Mouse (Mus musculus): ENCODE measurements at regions not wholly inside any gene's neighbourhood (a gene's known extent, or its start where the extent isn't known, plus 50 kb on each side); places are given as distances from the start of the nearest gene placed in this dataset.

GRCm38 (mm10) chr5:52309317-52310060 is 54.1 kb upstream of the Sod3 start:
- Histone ChIP-seq H3K27me3 (ENCODE audit: control insufficient read depth, insufficient read depth, low read length) (no peaks in the 10 kb centered on the region), H3K4me3 (ENCODE audit: control insufficient read depth, low read depth, low read length) (no peak overlapping the region), H3K36me3 (ENCODE audit: control insufficient read depth, insufficient read depth, low read length) (no peaks in the 10 kb centered on the region), H3K4me1 (ENCODE audit: control insufficient read depth, insufficient read depth, low read length) (peaks cover 2% of the 10 kb centered on the region; the same call in 1 of the 2 replicates), H3K27ac (ENCODE audit: control insufficient read depth, insufficient read depth, low read depth, low read length) (no peak overlapping the region)
- TF ChIP-seq CTCF (IDR thresholded peaks at IDR 0.05; ENCODE audit: control insufficient read depth, insufficient read depth, insufficient replicate concordance, low read depth, low read length) (no peak), POLR2A (IDR thresholded peaks at IDR 0.05; ENCODE audit: control insufficient read depth, low read depth, low read length) (no peak)

- no peaks in the 10 kb centered on the region for H3K36me3 ChIP-seq (ENCODE audit: control insufficient read depth, insufficient read depth, low read length)
- no peaks in the 10 kb centered on the region for H3K4me1 ChIP-seq (ENCODE audit: control insufficient read depth, insufficient read depth, low read length)
- H3K27me3 ChIP-seq (ENCODE audit: control insufficient read depth, insufficient read depth, low read length) = no peaks in the 10 kb centered on the region
- no peak overlapping the region for H3K4me3 ChIP-seq (ENCODE audit: control insufficient read depth, low read depth, low read length)
- no peak for TF ChIP-seq CTCF (IDR thresholded peaks at IDR 0.05; ENCODE audit: control insufficient read depth, insufficient read depth, insufficient replicate concordance, low read depth, low read length)
- H3K27ac ChIP-seq (ENCODE audit: control insufficient read depth, insufficient read depth, low read depth, low read length) = no peak overlapping the region
Observed at GRCm38 (mm10) chr5:52296303-52296702, 67.3 kb upstream of the Sod3 start.

GRCm38 (mm10) chr5:52294466-52294865 is 69.1 kb upstream of the Sod3 start:
- no peaks in the 10 kb centered on the region for H3K4me1 ChIP-seq (ENCODE audit: control insufficient read depth, insufficient read depth, low read length)
- H3K4me3 ChIP-seq (ENCODE audit: control insufficient read depth, low read depth, low read length) = no peak overlapping the region
- TF ChIP-seq POLR2A (IDR thresholded peaks at IDR 0.05; ENCODE audit: control insufficient read depth, low read depth, low read length) (no peak), CTCF (IDR thresholded peaks at IDR 0.05; ENCODE audit: control insufficient read depth, insufficient read depth, insufficient replicate concordance, low read depth, low read length) (no peak)
- no peak overlapping the region for H3K27ac ChIP-seq (ENCODE audit: control insufficient read depth, insufficient read depth, low read depth, low read length)
- no peaks in the 10 kb centered on the region for H3K36me3 ChIP-seq (ENCODE audit: control insufficient read depth, insufficient read depth, low read length)
- H3K27me3 ChIP-seq (ENCODE audit: control insufficient read depth, insufficient read depth, low read length) = no peaks in the 10 kb centered on the region

GRCm38 (mm10) chr5:52288319-52288718 is 75.3 kb upstream of the Sod3 start:
- no peaks in the 10 kb centered on the region for H3K27me3 ChIP-seq (ENCODE audit: control insufficient read depth, insufficient read depth, low read length)
- TF ChIP-seq CTCF (IDR thresholded peaks at IDR 0.05; ENCODE audit: control insufficient read depth, insufficient read depth, insufficient replicate concordance, low read depth, low read length) = no peak
- no peak for TF ChIP-seq POLR2A (IDR thresholded peaks at IDR 0.05; ENCODE audit: control insufficient read depth, low read depth, low read length)
- H3K36me3 ChIP-seq (ENCODE audit: control insufficient read depth, insufficient read depth, low read length) = no peaks in the 10 kb centered on the region
- no peak overlapping the region for H3K4me3 ChIP-seq (ENCODE audit: control insufficient read depth, low read depth, low read length)
- H3K27ac ChIP-seq (ENCODE audit: control insufficient read depth, insufficient read depth, low read depth, low read length) = no peak overlapping the region
- H3K4me1 ChIP-seq (ENCODE audit: control insufficient read depth, insufficient read depth, low read length) = no peaks in the 10 kb centered on the region

- H3K27me3 ChIP-seq (ENCODE audit: control insufficient read depth, insufficient read depth, low read length) = no peaks in the 10 kb centered on the region
- H3K27ac ChIP-seq (ENCODE audit: control insufficient read depth, insufficient read depth, low read depth, low read length) = no peak overlapping the region
- H3K4me1 ChIP-seq (ENCODE audit: control insufficient read depth, insufficient read depth, low read length) = no peaks in the 10 kb centered on the region
- peak overlapping the region; percentile 50; the same call in 1 of the 2 replicates for H3K4me3 ChIP-seq (ENCODE audit: control insufficient read depth, low read depth, low read length)
- no peaks in the 10 kb centered on the region for H3K36me3 ChIP-seq (ENCODE audit: control insufficient read depth, insufficient read depth, low read length)
- no peak for TF ChIP-seq CTCF (IDR thresholded peaks at IDR 0.05; ENCODE audit: control insufficient read depth, insufficient read depth, insufficient replicate concordance, low read depth, low read length)
- TF ChIP-seq POLR2A (IDR thresholded peaks at IDR 0.05; ENCODE audit: control insufficient read depth, low read depth, low read length) = no peak
Observed at GRCm38 (mm10) chr5:52280871-52281270, 82.7 kb upstream of the Sod3 start.

GRCm38 (mm10) chr5:52278111-52278510 is 85.5 kb upstream of the Sod3 start:
- no peaks in the 10 kb centered on the region for H3K36me3 ChIP-seq (ENCODE audit: control insufficient read depth, insufficient read depth, low read length)
- H3K4me3 ChIP-seq (ENCODE audit: control insufficient read depth, low read depth, low read length) = no peak overlapping the region
- H3K4me1 ChIP-seq (ENCODE audit: control insufficient read depth, insufficient read depth, low read length) = no peaks in the 10 kb centered on the region
- TF ChIP-seq POLR2A (IDR thresholded peaks at IDR 0.05; ENCODE audit: control insufficient read depth, low read depth, low read length) (no peak), CTCF (IDR thresholded peaks at IDR 0.05; ENCODE audit: control insufficient read depth, insufficient read depth, insufficient replicate concordance, low read depth, low read length) (no peak)
- H3K27me3 ChIP-seq (ENCODE audit: control insufficient read depth, insufficient read depth, low read length) = no peaks in the 10 kb centered on the region
- H3K27ac ChIP-seq (ENCODE audit: control insufficient read depth, insufficient read depth, low read depth, low read length) = no peak overlapping the region

GRCm38 (mm10) chr5:52263214-52263613 is 72.9 kb upstream of the Dhx15 start:
- Histone ChIP-seq H3K4me1 (ENCODE audit: control insufficient read depth, insufficient read depth, low read length) (no peaks in the 10 kb centered on the region), H3K36me3 (ENCODE audit: control insufficient read depth, insufficient read depth, low read length) (no peaks in the 10 kb centered on the region), H3K27ac (ENCODE audit: control insufficient read depth, insufficient read depth, low read depth, low read length) (no peak overlapping the region), H3K4me3 (ENCODE audit: control insufficient read depth, low read depth, low read length) (no peak overlapping the region), H3K27me3 (ENCODE audit: control insufficient read depth, insufficient read depth, low read length) (no peaks in the 10 kb centered on the region)
- no peak for TF ChIP-seq CTCF (IDR thresholded peaks at IDR 0.05; ENCODE audit: control insufficient read depth, insufficient read depth, insufficient replicate concordance, low read depth, low read length)
- TF ChIP-seq POLR2A (IDR thresholded peaks at IDR 0.05; ENCODE audit: control insufficient read depth, low read depth, low read length) = no peak

Measured in testis, adult 2 months (tissue).